Mouse (Mus musculus) embryonic facial prominence, embryonic 14.5 days (tissue): ENCODE measurements around the gene Clec10a. TPM values are rescaled to one million over a fixed set of nuclear protein-coding genes. Genes with fewer than 3 reads are reported as not detected.
"Not testable (repeated sequence)": the region's sequence is repeated elsewhere in the genome, so short reads cannot be mapped to it uniquely, and the experiment has no call there.

Experiments
- ATAC-seq: fragments of 200-750 bp; cut with Nextera tagmentation; 2 replicates; pipeline ENCODE4 v1.8.0; 2017; ENCODE audit warnings: low read depth, moderate number of reproducible peaks, moderate TSS enrichment
- DNase-seq: peaks from one replicate; pipeline ENCODE4 v3.0.0-alpha.2; 2015; ENCODE audit warnings: low spot score
- H3K27ac ChIP-seq: fragments of 300-500 bp; sonication (generic); replicated peaks from 2 replicates; pipeline ENCODE4 v1.5.1; 2014; ENCODE audit warnings: low read depth, mild to moderate bottlenecking, low read length, moderate library complexity
- H3K27me3 ChIP-seq: fragments of 300-500 bp; sonication (generic); replicated peaks from 2 replicates; pipeline ENCODE4 v1.6.1; 2014; ENCODE audit warnings: low read length; ENCODE audit not compliant: control insufficient read depth, insufficient read depth
- H3K36me3 ChIP-seq: fragments of 300-500 bp; sonication (generic); 2 replicates; pipeline ENCODE4 v1.6.1; 2014; ENCODE audit warnings: low read length, mixed read lengths; ENCODE audit not compliant: control insufficient read depth, insufficient read depth
- H3K4me1 ChIP-seq: fragments of 300-500 bp; sonication (generic); 2 replicates; pipeline ENCODE4 v1.6.1; 2014; ENCODE audit warnings: antibody characterized with exemption, low read length; ENCODE audit not compliant: control insufficient read depth, insufficient read depth
- H3K4me2 ChIP-seq: fragments of 300-500 bp; sonication (generic); 2 replicates; pipeline ENCODE4 v1.6.1; 2014; ENCODE audit warnings: low read depth, mild to moderate bottlenecking, low read length, moderate library complexity, mixed read lengths
- H3K4me3 ChIP-seq: fragments of 300-500 bp; sonication (generic); 2 replicates; pipeline ENCODE4 v1.5.1; 2014; ENCODE audit warnings: low read depth, mild to moderate bottlenecking, low read length
- H3K9ac ChIP-seq: fragments of 300-500 bp; sonication (generic); 2 replicates; pipeline ENCODE4 v1.6.1; 2014; ENCODE audit warnings: low read depth, mild to moderate bottlenecking, low read length, moderate library complexity, mixed read lengths
- H3K9me3 ChIP-seq: fragments of 300-500 bp; sonication (generic); 2 replicates; pipeline ENCODE4 v1.6.1; 2016; ENCODE audit warnings: low read length; ENCODE audit not compliant: control insufficient read depth
- WGBS: fragments of 180-500 bp; shearing (Covaris S2); extraction: QIAGEN DNeasy Blood & Tissue Kit; methylation state at CpG from one replicate; pipeline ENCODE4 v1.1.7; 2014; 5-methylcytosine and 5-hydroxymethylcytosine counted together
- polyA plus RNA-seq: library from polyadenylated mRNA; unstranded; fragments of >200 nt; fragmentation: Nextera tagmentation; extraction: Ambion mirVana; gene quantifications from 2 replicates; pipeline ENCODE4 v1.2.1, GENCODE M21; 2014

Gene Clec10a
- polyA plus RNA-seq = 1.5 and 2.3 TPM in 2 replicates

GRCm38 (mm10) chr11:70155897-70156296 is at the start of gene Clec10a:
Clec10a (plus strand) TSS chr11:70156197.
- H3K36me3 ChIP-seq, ATAC-seq, H3K4me3 ChIP-seq, H3K4me1 ChIP-seq, H3K27ac ChIP-seq, DNase-seq, H3K4me2 ChIP-seq, H3K9me3 ChIP-seq, H3K27me3 ChIP-seq, H3K9ac ChIP-seq: not testable (repeated sequence)
- WGBS = no CpG with 5 or more reads among the region's 5 CpGs

GRCm38 (mm10) chr11:70107085-70107484 is 48.9 kb upstream of the Clec10a start:
- peak; percentile 19 for DNase-seq
- Histone ChIP-seq H3K36me3 (no peaks in the 10 kb centered on the region), H3K4me1 (no peaks in the 10 kb centered on the region), H3K4me3 (no peak overlapping the region), H3K27me3 (no peaks in the 10 kb centered on the region), H3K9me3 (peaks cover 3% of the 10 kb centered on the region; the same call in 1 of the 2 replicates), H3K9ac (no peak overlapping the region), H3K27ac (no peak overlapping the region), H3K4me2 (no peak overlapping the region)
- no peak for ATAC-seq
- WGBS = 60% methylated on average over 8 of the region's 8 CpGs

GRCm38 (mm10) chr11:70110146-70110545 is 45.9 kb upstream of the Clec10a start:
- Histone ChIP-seq H3K27ac (no peak overlapping the region), H3K36me3 (no peaks in the 10 kb centered on the region), H3K4me3 (no peak overlapping the region), H3K9me3 (peaks cover 3% of the 10 kb centered on the region; the same call in 1 of the 2 replicates), H3K4me2 (no peak overlapping the region), H3K4me1 (no peaks in the 10 kb centered on the region), H3K9ac (no peak overlapping the region), H3K27me3 (no peaks in the 10 kb centered on the region)
- DNase-seq = no peak
- 71% methylated on average over 3 of the region's 3 CpGs for WGBS
- no peak for ATAC-seq

- WGBS = 41% methylated on average over 4 of the region's 4 CpGs
- Histone ChIP-seq H3K9me3 (peaks cover 6% of the 10 kb centered on the region), H3K4me2 (no peak overlapping the region), H3K9ac (no peak overlapping the region), H3K27ac (no peak overlapping the region), H3K4me3 (no peak overlapping the region), H3K4me1 (no peaks in the 10 kb centered on the region), H3K36me3 (no peaks in the 10 kb centered on the region), H3K27me3 (no peaks in the 10 kb centered on the region)
- ATAC-seq (no peak), DNase-seq (no peak)
Observed at GRCm38 (mm10) chr11:70114562-70114961, 41.4 kb upstream of the Clec10a start.

GRCm38 (mm10) chr11:70115901-70116300 is 40.1 kb upstream of the Clec10a start:
- H3K9me3 ChIP-seq = peaks cover 12% of the 10 kb centered on the region
- H3K27me3 ChIP-seq = no peaks in the 10 kb centered on the region
- 95% methylated on average over 3 of the region's 3 CpGs for WGBS
- no peak overlapping the region for H3K9ac ChIP-seq
- H3K4me3 ChIP-seq = no peak overlapping the region
- no peak overlapping the region for H3K27ac ChIP-seq
- H3K36me3 ChIP-seq = no peaks in the 10 kb centered on the region
- ATAC-seq = no peak
- no peak overlapping the region for H3K4me2 ChIP-seq
- no peaks in the 10 kb centered on the region for H3K4me1 ChIP-seq
- no peak for DNase-seq

- H3K27me3 ChIP-seq = no peaks in the 10 kb centered on the region
- H3K36me3 ChIP-seq = no peaks in the 10 kb centered on the region
- no peak within 1 kb of the TSS for H3K4me2 ChIP-seq
- ATAC-seq (no peak), DNase-seq (no peak)
- H3K9ac ChIP-seq = no peak within 1 kb of the TSS
- WGBS = 73% methylated on average over 9 of the region's 9 CpGs
- H3K9me3 ChIP-seq = no peaks in the 10 kb centered on the region
- H3K4me3 ChIP-seq = no peak within 1 kb of the TSS
- no peak within 1 kb of the TSS for H3K27ac ChIP-seq
- no peaks in the 10 kb centered on the region for H3K4me1 ChIP-seq
Observed at GRCm38 (mm10) chr11:70129926-70130379, 26.0 kb upstream of the Clec10a start, which contains the start of gene Mgl2. Mgl2 (plus strand) TSS chr11:70130329.

GRCm38 (mm10) chr11:70135001-70135400 is 21.0 kb upstream of the Clec10a start:
- not testable (repeated sequence) for H3K4me1 ChIP-seq, H3K9me3 ChIP-seq, H3K27me3 ChIP-seq, H3K27ac ChIP-seq, H3K36me3 ChIP-seq, H3K4me3 ChIP-seq, H3K4me2 ChIP-seq, H3K9ac ChIP-seq, DNase-seq, ATAC-seq
- WGBS = 78% methylated on average over 3 of the region's 3 CpGs

GRCm38 (mm10) chr11:70135925-70136324 is 20.1 kb upstream of the Clec10a start:
- not testable (repeated sequence) for H3K36me3 ChIP-seq, H3K4me3 ChIP-seq, H3K4me2 ChIP-seq, H3K27me3 ChIP-seq, H3K27ac ChIP-seq, H3K9ac ChIP-seq, DNase-seq, H3K4me1 ChIP-seq, ATAC-seq, H3K9me3 ChIP-seq
- 82% methylated on average over 6 of the region's 8 CpGs for WGBS

- Histone ChIP-seq H3K27ac (no peak overlapping the region), H3K4me3 (no peak overlapping the region), H3K4me2 (no peak overlapping the region), H3K4me1 (no peaks in the 10 kb centered on the region), H3K9me3 (no peaks in the 10 kb centered on the region), H3K9ac (no peak overlapping the region), H3K27me3 (no peaks in the 10 kb centered on the region), H3K36me3 (no peaks in the 10 kb centered on the region)
- 83% methylated on average over 10 of the region's 10 CpGs for WGBS
- DNase-seq (no peak), ATAC-seq (no peak)
Observed at GRCm38 (mm10) chr11:70139171-70139570, 16.8 kb upstream of the Clec10a start.
